Mouse (Mus musculus): ENCODE measurements around the gene Ak5. TPM values are rescaled to one million over a fixed set of nuclear protein-coding genes. Genes with fewer than 3 reads are reported as not detected.

The Ak5 gene
- polyA plus RNA-seq, 1 experiment from 2014 or later: 1.8 TPM

GRCm38 (mm10) chr3:152478599-152479435 lies 189.3 kb downstream of the Ak5 start:
- H3K27me3 ChIP-seq: no peaks in the 10 kb centered on the region
- peak overlapping the region; percentile 65 for H3K9ac ChIP-seq
- H3K9me3 ChIP-seq: no peaks in the 10 kb centered on the region
- H3K4me1 ChIP-seq: peaks cover 28% of the 10 kb centered on the region
- peak; percentile 69; the same call in 1 of the 2 replicates for ATAC-seq (ENCODE audit: low FRiP score, low read depth)
- H3K4me2 ChIP-seq (replicated peaks): peak overlapping the region; percentile 76
- H3K36me3 ChIP-seq: no peaks in the 10 kb centered on the region
- 4% methylated on average over 15 of the region's 16 CpGs for WGBS
- H3K27ac ChIP-seq: no peak overlapping the region
- H3K4me3 ChIP-seq: peak overlapping the region; percentile 46

- H3K4me3 ChIP-seq: peak overlapping the region; percentile 46
- H3K27ac ChIP-seq: peak overlapping the region; percentile 28; the same call in 1 of the 2 replicates
- 3% methylated on average over 23 of the region's 23 CpGs for WGBS
- H3K4me2 ChIP-seq (replicated peaks): peak overlapping the region; percentile 76
- peak overlapping the region; percentile 65 for H3K9ac ChIP-seq
- H3K36me3 ChIP-seq: no peaks in the 10 kb centered on the region
- H3K4me1 ChIP-seq: peaks cover 25% of the 10 kb centered on the region
- no peaks in the 10 kb centered on the region for H3K27me3 ChIP-seq
- peak; percentile 74 for ATAC-seq (ENCODE audit: low FRiP score, low read depth)
- no peaks in the 10 kb centered on the region for H3K9me3 ChIP-seq
Observed at GRCm38 (mm10) chr3:152477796-152478527, 190.2 kb downstream of the Ak5 start.

- no peak overlapping the region for H3K27ac ChIP-seq
- no peak overlapping the region for H3K4me2 ChIP-seq (replicated peaks)
- no peaks in the 10 kb centered on the region for H3K36me3 ChIP-seq
- H3K9ac ChIP-seq: no peak overlapping the region
- WGBS: 85% methylated on average over 3 of the region's 3 CpGs
- no peaks in the 10 kb centered on the region for H3K9me3 ChIP-seq
- ATAC-seq (ENCODE audit: low FRiP score, low read depth): no peak
- no peaks in the 10 kb centered on the region for H3K27me3 ChIP-seq
- H3K4me3 ChIP-seq: no peak overlapping the region
- H3K4me1 ChIP-seq: peaks cover 16% of the 10 kb centered on the region
Observed at GRCm38 (mm10) chr3:152475894-152476293, 192.3 kb downstream of the Ak5 start.

GRCm38 (mm10) chr3:152475278-152475669 lies 192.9 kb downstream of the Ak5 start:
- ATAC-seq (ENCODE audit: low FRiP score, low read depth): no peak
- H3K36me3 ChIP-seq: no peaks in the 10 kb centered on the region
- H3K9ac ChIP-seq: no peak overlapping the region
- H3K27ac ChIP-seq: no peak overlapping the region
- no peaks in the 10 kb centered on the region for H3K27me3 ChIP-seq
- H3K9me3 ChIP-seq: no peaks in the 10 kb centered on the region
- 91% methylated on average over 1 of the region's 1 CpGs for WGBS
- H3K4me3 ChIP-seq: no peak overlapping the region
- no peak overlapping the region for H3K4me2 ChIP-seq (replicated peaks)
- peaks cover 16% of the 10 kb centered on the region for H3K4me1 ChIP-seq

GRCm38 (mm10) chr3:152474582-152475277 lies 193.4 kb downstream of the Ak5 start:
- no peak for ATAC-seq (ENCODE audit: low FRiP score, low read depth)
- no peak overlapping the region for H3K9ac ChIP-seq
- WGBS: 59% methylated on average over 15 of the region's 15 CpGs
- H3K27me3 ChIP-seq: no peaks in the 10 kb centered on the region
- no peak overlapping the region for H3K27ac ChIP-seq
- no peaks in the 10 kb centered on the region for H3K36me3 ChIP-seq
- no peaks in the 10 kb centered on the region for H3K9me3 ChIP-seq
- H3K4me3 ChIP-seq: no peak overlapping the region
- no peak overlapping the region for H3K4me2 ChIP-seq (replicated peaks)
- peaks cover 17% of the 10 kb centered on the region for H3K4me1 ChIP-seq

- no peaks in the 10 kb centered on the region for H3K36me3 ChIP-seq
- no peak overlapping the region for H3K27ac ChIP-seq
- no peaks in the 10 kb centered on the region for H3K27me3 ChIP-seq
- no peak overlapping the region for H3K4me3 ChIP-seq
- no peak overlapping the region for H3K9ac ChIP-seq
- H3K9me3 ChIP-seq: no peaks in the 10 kb centered on the region
- no peak overlapping the region for H3K4me2 ChIP-seq (replicated peaks)
- 83% methylated on average over 16 of the region's 16 CpGs for WGBS
- ATAC-seq (ENCODE audit: low FRiP score, low read depth): no peak
- H3K4me1 ChIP-seq: peaks cover 21% of the 10 kb centered on the region
Observed at GRCm38 (mm10) chr3:152472676-152473075, 195.5 kb downstream of the Ak5 start.

- no peak overlapping the region for H3K9ac ChIP-seq
- no peaks in the 10 kb centered on the region for H3K9me3 ChIP-seq
- no peak overlapping the region for H3K4me2 ChIP-seq (replicated peaks)
- ATAC-seq (ENCODE audit: low FRiP score, low read depth): no peak
- no peaks in the 10 kb centered on the region for H3K36me3 ChIP-seq
- no peak overlapping the region for H3K4me3 ChIP-seq
- H3K27ac ChIP-seq: no peak overlapping the region
- no peaks in the 10 kb centered on the region for H3K27me3 ChIP-seq
- WGBS: 81% methylated on average over 10 of the region's 10 CpGs
- H3K4me1 ChIP-seq: peaks cover 23% of the 10 kb centered on the region
Observed at GRCm38 (mm10) chr3:152470347-152470746, 197.8 kb downstream of the Ak5 start.

- no peaks in the 10 kb centered on the region for H3K9me3 ChIP-seq
- peaks cover 23% of the 10 kb centered on the region for H3K4me1 ChIP-seq
- H3K9ac ChIP-seq: no peak overlapping the region
- H3K4me2 ChIP-seq (replicated peaks): no peak overlapping the region
- H3K27ac ChIP-seq: peak overlapping the region; percentile 61; the same call in 1 of the 2 replicates
- H3K4me3 ChIP-seq: no peak overlapping the region
- ATAC-seq (ENCODE audit: low FRiP score, low read depth): no peak
- no peaks in the 10 kb centered on the region for H3K36me3 ChIP-seq
- no peaks in the 10 kb centered on the region for H3K27me3 ChIP-seq
- 61% methylated on average over 18 of the region's 18 CpGs for WGBS
Observed at GRCm38 (mm10) chr3:152469423-152470200, 198.5 kb downstream of the Ak5 start.

GRCm38 (mm10) chr3:152468569-152469041 lies 199.6 kb downstream of the Ak5 start:
- Histone ChIP-seq H3K4me1 (peaks cover 23% of the 10 kb centered on the region), H3K9ac (no peak overlapping the region), H3K9me3 (no peaks in the 10 kb centered on the region), H3K4me2 (replicated peaks) (0 out of 2 replicates have a peak overlapping the region, but pooled peaks have one; percentile 0), H3K4me3 (no peak overlapping the region), H3K27me3 (no peaks in the 10 kb centered on the region), H3K27ac (no peak overlapping the region; the same call in 1 of the 2 replicates), H3K36me3 (peaks cover 1% of the 10 kb centered on the region; the same call in 1 of the 2 replicates)
- WGBS: 75% methylated on average over 12 of the region's 12 CpGs
- no peak for ATAC-seq (ENCODE audit: low FRiP score, low read depth)

GRCm38 (mm10) chr3:152468032-152468431 lies 200.1 kb downstream of the Ak5 start:
- Histone ChIP-seq H3K4me1 (peaks cover 23% of the 10 kb centered on the region), H3K27ac (no peak overlapping the region), H3K27me3 (no peaks in the 10 kb centered on the region), H3K36me3 (peaks cover 7% of the 10 kb centered on the region; the same call in 1 of the 2 replicates), H3K9me3 (no peaks in the 10 kb centered on the region), H3K9ac (no peak overlapping the region), H3K4me3 (no peak overlapping the region), H3K4me2 (replicated peaks) (no peak overlapping the region)
- no peak for ATAC-seq (ENCODE audit: low FRiP score, low read depth)
- 80% methylated on average over 8 of the region's 8 CpGs for WGBS

- 64% methylated on average over 4 of the region's 4 CpGs for WGBS
- Histone ChIP-seq H3K9me3 (no peaks in the 10 kb centered on the region), H3K27ac (no peak overlapping the region), H3K4me1 (peaks cover 23% of the 10 kb centered on the region), H3K27me3 (no peaks in the 10 kb centered on the region), H3K4me3 (no peak overlapping the region), H3K9ac (no peak overlapping the region), H3K4me2 (replicated peaks) (no peak overlapping the region), H3K36me3 (peaks cover 10% of the 10 kb centered on the region)
- peak; percentile 22; the same call in 1 of the 2 replicates for ATAC-seq (ENCODE audit: low FRiP score, low read depth)
Observed at GRCm38 (mm10) chr3:152467312-152467711, 200.8 kb downstream of the Ak5 start.
